Mouse (Mus musculus) heart, postnatal 0 days (tissue): ENCODE results near the gene H3f3b. TPM values are rescaled to one million over a fixed set of nuclear protein-coding genes. Genes with fewer than 3 reads are reported as not detected.

Experiments used
- ATAC-seq: fragments of 200-750 bp; cut with Nextera tagmentation; 2 replicates; pipeline ENCODE4 v1.8.0; 2017; ENCODE audit warnings: low read depth, moderate number of reproducible peaks, moderate library complexity; ENCODE audit not compliant: insufficient read depth
- DNase-seq: peaks from one replicate; pipeline ENCODE4 v3.0.0-alpha.2; 2016; ENCODE audit warnings: low spot score
- H3K27ac ChIP-seq: fragments of 300-500 bp; sonication (generic); 2 replicates; pipeline ENCODE4 v1.5.1; 2014; ENCODE audit warnings: low read depth, mild to moderate bottlenecking
- H3K27me3 ChIP-seq: fragments of 300-500 bp; sonication (generic); 2 replicates; pipeline ENCODE4 v1.6.1; 2014; ENCODE audit warnings: low read length, mixed read lengths; ENCODE audit not compliant: control insufficient read depth, insufficient read depth
- H3K36me3 ChIP-seq: fragments of 300-500 bp; sonication (generic); replicated peaks from 2 replicates; pipeline ENCODE4 v1.6.1; 2014; ENCODE audit warnings: low read length, mixed read lengths; ENCODE audit not compliant: control insufficient read depth, insufficient read depth
- H3K4me1 ChIP-seq: fragments of 300-500 bp; sonication (generic); 2 replicates; pipeline ENCODE4 v1.6.1; 2014; ENCODE audit warnings: antibody characterized with exemption; ENCODE audit not compliant: control insufficient read depth, insufficient read depth
- H3K4me2 ChIP-seq: fragments of 300-500 bp; sonication (generic); 2 replicates; pipeline ENCODE4 v1.6.1; 2014; ENCODE audit warnings: low read depth, mild to moderate bottlenecking, low read length, moderate library complexity
- H3K4me3 ChIP-seq: fragments of 300-500 bp; sonication (generic); 2 replicates; pipeline ENCODE4 v1.5.1; 2014; ENCODE audit warnings: low read depth, low read length
- H3K9ac ChIP-seq: fragments of 300-500 bp; sonication (generic); replicated peaks from 2 replicates; pipeline ENCODE4 v1.6.1; 2014; ENCODE audit warnings: low read depth, low read length, mixed read lengths
- H3K9me3 ChIP-seq: fragments of 300-500 bp; sonication (generic); replicated peaks from 2 replicates; pipeline ENCODE4 v1.6.1; 2016; ENCODE audit warnings: low read length; ENCODE audit not compliant: control insufficient read depth
- CTCF ChIP-seq: IDR thresholded peaks from 2 replicates; pipeline ENCODE4 v1.5.1; 2016; ENCODE audit warnings: antibody characterized with exemption, control low read depth, low read depth
- EP300 ChIP-seq: IDR thresholded peaks from 2 replicates; pipeline ENCODE4 v1.6.1; 2016; ENCODE audit warnings: antibody characterized with exemption, low read depth
- WGBS: fragments of 180-500 bp; shearing (Covaris S2); extraction: QIAGEN DNeasy Blood & Tissue Kit; methylation state at CpG from one replicate; pipeline ENCODE4 v1.1.7; 2014; 5-methylcytosine and 5-hydroxymethylcytosine counted together
- polyA plus RNA-seq: library from polyadenylated mRNA; unstranded; fragments of >200 nt; fragmentation: Nextera tagmentation; extraction: Ambion mirVana; gene quantifications from 2 replicates; pipeline ENCODE4 v1.2.1, GENCODE M21; 2015
- total RNA-seq: library from RNA; depleted of rRNA; stranded (reverse); fragments of >200 nt; gene quantifications from 2 replicates; pipeline ENCODE4 v1.2.3, GENCODE M21; 2014; ENCODE audit warnings: low replicate concordance

The H3f3b gene
- total and polyA plus RNA-seq, 2 experiments from 2014 or later, result 365 to 561 TPM

GRCm38 (mm10) chr11:116072608-116073007, 44.8 kb upstream of the H3f3b start:
- Histone ChIP-seq H3K4me3 (no peak overlapping the region), H3K4me2 (no peak overlapping the region), H3K4me1 (no peaks in the 10 kb centered on the region), H3K9ac (no peak overlapping the region), H3K27me3 (no peaks in the 10 kb centered on the region), H3K36me3 (no peaks in the 10 kb centered on the region), H3K27ac (no peak overlapping the region), H3K9me3 (no peaks in the 10 kb centered on the region)
- TF ChIP-seq CTCF (no peak), EP300 (no peak)
- DNase-seq (no peak), ATAC-seq (no peak)
- 57% methylated on average over 3 of the region's 3 CpGs for WGBS

- no peak for ATAC-seq
- Histone ChIP-seq H3K36me3 (no peaks in the 10 kb centered on the region), H3K27me3 (no peaks in the 10 kb centered on the region), H3K4me1 (no peaks in the 10 kb centered on the region), H3K4me2 (no peak overlapping the region), H3K9me3 (no peaks in the 10 kb centered on the region), H3K27ac (no peak overlapping the region), H3K9ac (no peak overlapping the region), H3K4me3 (no peak overlapping the region)
- peak; percentile 14; the same call in 1 of the 2 replicates for TF ChIP-seq CTCF
- no peak for TF ChIP-seq EP300
- WGBS, result 54% methylated on average over 5 of the region's 5 CpGs
- DNase-seq, result no peak
Measured at GRCm38 (mm10) chr11:116071510-116071909, 43.7 kb upstream of the H3f3b start.

- no peaks in the 10 kb centered on the region for H3K4me1 ChIP-seq
- no peak overlapping the region for H3K9ac ChIP-seq
- no peaks in the 10 kb centered on the region for H3K27me3 ChIP-seq
- no peak overlapping the region for H3K4me2 ChIP-seq
- TF ChIP-seq CTCF (no peak), EP300 (no peak)
- ATAC-seq (no peak), DNase-seq (no peak)
- no peak overlapping the region for H3K27ac ChIP-seq
- no peaks in the 10 kb centered on the region for H3K9me3 ChIP-seq
- WGBS, result 90% methylated on average over 12 of the region's 12 CpGs
- no peak overlapping the region for H3K4me3 ChIP-seq
- peaks cover 9% of the 10 kb centered on the region for H3K36me3 ChIP-seq
Measured at GRCm38 (mm10) chr11:116065345-116065744, 37.6 kb upstream of the H3f3b start.

DNA sequence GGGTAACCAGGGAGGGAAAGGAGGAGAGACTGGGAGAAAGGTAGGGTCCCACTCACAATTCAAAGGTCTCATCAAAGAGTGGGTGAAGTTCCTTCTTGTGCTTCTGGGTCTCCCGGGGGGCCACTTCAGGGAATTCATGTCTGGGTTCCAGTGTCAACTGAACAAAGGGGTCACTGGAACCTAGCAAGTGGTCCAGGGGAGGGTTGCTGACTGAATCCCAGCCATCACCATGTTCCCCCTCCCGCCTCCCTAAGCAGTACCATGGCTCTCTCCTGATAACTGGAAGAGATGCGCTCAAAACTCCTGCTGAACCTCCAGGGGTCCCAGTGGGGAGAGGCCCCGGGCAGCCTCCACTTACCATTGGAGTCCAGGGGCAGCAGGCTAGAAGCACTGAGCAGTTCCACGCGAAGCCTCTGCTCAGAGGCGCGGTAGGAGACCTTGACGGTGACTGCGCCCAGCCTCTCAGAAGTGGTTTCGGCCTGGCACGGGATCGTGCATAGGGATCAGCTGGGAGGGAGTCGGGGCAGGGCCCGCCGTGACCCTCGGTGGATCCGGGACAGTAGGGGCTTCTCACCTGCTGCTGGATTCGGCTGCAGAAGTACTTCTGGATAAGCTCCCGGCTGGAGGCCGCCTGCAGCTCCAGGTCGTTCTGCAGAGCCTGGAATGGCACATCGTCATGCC, 36.6 kb upstream of the H3f3b start:
- DNase-seq (no peak), ATAC-seq (no peak)
- Histone ChIP-seq H3K36me3 (peaks cover 19% of the 10 kb centered on the region), H3K27ac (no peak overlapping the region), H3K4me1 (no peaks in the 10 kb centered on the region), H3K4me2 (no peak overlapping the region), H3K9ac (no peak overlapping the region), H3K27me3 (no peaks in the 10 kb centered on the region), H3K4me3 (no peak overlapping the region), H3K9me3 (no peaks in the 10 kb centered on the region)
- 50% methylated on average over 23 of the region's 23 CpGs for WGBS
- TF ChIP-seq CTCF (no peak), EP300 (no peak)

DNA sequence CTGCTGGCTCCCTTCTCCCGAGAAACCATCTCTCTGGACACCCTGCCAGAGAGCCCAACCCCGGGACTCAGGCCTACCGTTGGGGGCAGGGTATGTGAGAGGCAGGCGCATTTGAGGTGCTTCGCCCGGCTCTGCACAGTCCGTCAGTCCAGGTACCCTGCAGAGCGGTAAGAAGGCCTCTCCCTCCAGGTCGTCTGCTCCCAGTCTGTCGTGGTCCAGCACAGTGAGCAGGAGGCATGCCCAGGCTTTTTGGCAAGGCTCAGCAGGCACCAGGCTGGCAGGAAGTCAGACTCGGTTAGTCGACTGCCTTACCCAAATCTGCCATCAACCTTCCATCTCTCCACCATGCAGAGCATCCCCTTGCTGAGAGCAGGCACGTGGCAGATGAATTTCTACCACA, 35.8 kb upstream of the H3f3b start:
- WGBS, result 54% methylated on average over 13 of the region's 13 CpGs
- Histone ChIP-seq H3K27me3 (no peaks in the 10 kb centered on the region), H3K4me3 (no peak overlapping the region), H3K4me2 (no peak overlapping the region), H3K36me3 (peaks cover 26% of the 10 kb centered on the region), H3K27ac (no peak overlapping the region), H3K9me3 (no peaks in the 10 kb centered on the region), H3K4me1 (no peaks in the 10 kb centered on the region), H3K9ac (no peak overlapping the region)
- no peak for DNase-seq
- TF ChIP-seq EP300 (no peak), CTCF (no peak)
- ATAC-seq, result no peak

DNA sequence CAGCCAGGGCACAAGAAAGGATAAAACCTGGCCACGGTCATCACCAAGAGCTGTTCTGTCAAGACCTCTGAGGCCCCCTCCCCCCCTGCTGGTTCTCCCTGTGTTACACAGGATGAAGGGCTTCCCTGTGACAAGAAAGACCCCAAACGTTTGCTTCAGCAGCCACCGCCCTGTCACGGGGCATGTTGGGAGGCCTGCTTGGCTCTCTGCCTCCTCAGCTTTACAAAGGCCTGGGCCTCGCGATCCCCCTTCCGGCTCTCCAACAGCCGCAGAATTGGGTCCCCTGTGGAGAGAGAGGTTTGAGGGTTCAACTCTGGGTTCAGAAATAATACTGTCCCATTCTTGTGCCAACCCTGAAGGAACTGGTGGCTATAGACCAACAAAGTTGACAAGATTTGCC, 34.8 kb upstream of the H3f3b start:
- no peak overlapping the region for H3K9ac ChIP-seq
- H3K4me2 ChIP-seq, result no peak overlapping the region
- H3K4me3 ChIP-seq, result no peak overlapping the region
- no peak overlapping the region for H3K27ac ChIP-seq
- ATAC-seq (no peak), DNase-seq (no peak)
- H3K9me3 ChIP-seq, result no peaks in the 10 kb centered on the region
- H3K4me1 ChIP-seq, result no peaks in the 10 kb centered on the region
- WGBS, result 65% methylated on average over 8 of the region's 8 CpGs
- H3K36me3 ChIP-seq, result peaks cover 37% of the 10 kb centered on the region
- H3K27me3 ChIP-seq, result no peaks in the 10 kb centered on the region
- TF ChIP-seq CTCF (no peak), EP300 (no peak)
